Mouse (Mus musculus): Measurements from ENCODE around the gene Tecr. TPM values are rescaled to one million over a fixed set of nuclear protein-coding genes. Genes with fewer than 3 reads are reported as not detected.

Tecr gene
- polyA plus RNA-seq (2012; rRNA removed): 425 and 546 TPM in 2 replicates

GRCm38 (mm10) chr8:83607661-83608397 lies at the start of gene Tecr, which contains the start of gene Dnajb1:
TSS of gene Tecr (minus strand) at chr8:83607971.
TSS of gene Dnajb1 (plus strand) at chr8:83608193.

DNA sequence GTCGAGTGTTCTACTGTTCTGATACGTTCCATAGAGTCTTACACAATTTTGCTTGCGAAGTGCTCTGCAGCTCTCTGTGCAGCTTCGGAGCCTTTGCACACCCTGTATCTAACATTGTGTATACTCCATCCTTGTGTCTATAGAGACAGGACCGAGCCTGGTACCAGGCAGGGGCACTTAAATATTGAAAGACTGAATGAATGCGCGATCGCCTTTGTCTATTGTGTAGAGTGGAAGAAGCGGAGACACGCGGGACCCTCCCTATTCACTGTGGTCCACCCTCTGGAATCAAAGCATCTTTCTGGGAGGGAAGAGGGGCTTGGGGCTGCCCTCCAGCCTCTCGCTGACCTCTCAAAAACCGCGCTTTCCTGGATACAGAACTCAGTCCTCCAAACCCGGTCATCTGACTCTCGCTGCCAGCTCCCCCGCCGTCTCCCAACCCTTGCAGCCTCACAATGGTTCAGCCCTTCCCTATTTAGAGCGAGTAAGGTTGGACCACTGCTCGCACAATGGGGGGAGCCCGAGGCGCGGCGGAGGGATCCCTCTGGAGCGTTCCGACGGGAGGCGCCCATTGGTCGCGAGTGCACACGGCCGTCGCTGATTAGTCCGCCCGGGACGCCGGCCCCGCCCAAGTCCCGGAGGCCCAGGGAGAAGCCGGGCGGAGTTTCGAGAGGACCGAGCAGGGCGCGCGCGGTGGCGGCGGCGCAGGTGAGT lies 44.4 kb upstream of the Tecr start, which contains the start of gene Gipc1:
TSS of gene Gipc1 (plus strand) at position 648 of the 714 bp plus-strand sequence.

DNA sequence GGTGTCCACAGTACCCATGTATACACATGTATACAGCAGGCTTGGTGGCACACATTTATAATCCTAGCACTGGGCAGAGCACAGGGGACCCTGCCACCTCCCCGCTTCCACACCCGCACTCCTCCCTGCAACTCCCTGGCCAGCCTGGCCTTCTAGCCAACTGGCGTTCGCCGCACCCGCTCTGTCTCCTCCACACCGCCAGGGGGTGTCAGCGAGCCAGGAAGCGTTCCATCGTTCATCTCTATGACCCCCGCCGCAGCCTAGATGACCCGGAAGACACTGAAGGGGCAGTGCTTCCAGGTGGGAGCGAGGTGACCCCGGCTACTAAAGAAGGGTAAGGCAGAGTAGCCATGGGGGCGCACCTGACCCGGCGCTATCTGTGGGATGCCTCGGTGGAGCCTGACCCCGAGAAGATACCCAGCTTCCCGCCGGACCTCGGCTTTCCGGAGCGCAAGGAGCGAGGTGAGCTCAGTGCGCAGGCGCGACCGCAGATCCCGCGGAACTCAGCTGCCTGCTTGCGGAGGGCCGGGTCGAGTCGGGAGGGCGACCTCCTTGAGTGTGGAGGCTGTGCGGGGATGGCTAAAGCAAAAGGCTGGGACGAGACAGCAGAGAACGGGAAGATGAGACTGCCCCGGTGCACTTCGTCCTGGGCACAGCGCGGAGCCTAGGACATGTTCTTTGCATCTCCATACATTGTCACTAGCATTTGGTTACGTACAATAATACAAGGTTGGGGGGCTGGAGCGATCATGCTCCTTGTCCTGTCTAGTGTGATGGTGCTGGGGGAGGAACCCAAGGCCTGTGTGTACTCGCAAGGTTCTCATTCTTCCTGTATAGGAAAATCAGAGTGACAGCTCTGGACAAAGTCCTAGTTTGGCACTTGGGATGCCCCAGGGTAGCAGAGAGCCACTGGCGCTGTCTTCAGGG lies 41.0 kb downstream of the Tecr start, which contains the start of gene Ndufb7:
TSS of gene Ndufb7 (plus strand) at position 203 of the 927 bp plus-strand sequence.

DNA sequence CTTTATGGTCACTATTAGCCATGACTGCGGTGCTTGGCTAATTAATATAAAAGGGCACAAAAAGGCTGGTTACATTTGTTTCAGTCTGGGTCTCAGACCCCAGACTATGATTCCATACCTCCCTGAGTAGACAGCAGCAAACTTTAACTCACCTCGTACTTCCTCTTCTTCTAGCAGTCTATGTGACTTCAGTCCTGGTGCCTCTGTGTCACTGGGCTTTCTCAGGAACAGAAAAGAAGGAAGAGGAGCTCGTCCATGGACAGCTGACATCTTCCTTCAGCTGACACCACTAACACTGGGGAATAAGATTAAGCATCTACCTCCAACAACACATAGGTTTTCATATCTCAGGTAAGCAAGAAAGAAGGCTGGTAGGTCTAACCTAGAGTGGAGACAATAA lies 72.0 kb downstream of the Tecr start, which contains the start of gene Olfr370:
TSS of gene Olfr370 (plus strand) at position 45 of the 400 bp plus-strand sequence.

Other genes starting within 250 kb of the Tecr start
- gene Clgn, start 218.1 kb downstream of the Tecr start, polyA plus RNA-seq (2012; rRNA removed): 0.02 and 0.15 TPM in 2 replicates
- 1.2 and 1.4 TPM in 2 replicates for gene Scoc, start 149.6 kb downstream of the Tecr start, polyA plus RNA-seq (2012; rRNA removed)
- not detected in 2 replicates for gene Olfr370, start 72.2 kb downstream of the Tecr start, polyA plus RNA-seq (2012; rRNA removed)
- gene Ndufb7, start 41.3 kb downstream of the Tecr start, polyA plus RNA-seq (2012; rRNA removed): 413 and 526 TPM in 2 replicates
- gene Dnajb1, start 222 bp upstream of the Tecr start, polyA plus RNA-seq (2012; rRNA removed): 25.6 and 32.7 TPM in 2 replicates
- gene Gipc1, start 44.7 kb upstream of the Tecr start, polyA plus RNA-seq (2012; rRNA removed): 96.8 and 104 TPM in 2 replicates
- 18.4 and 21.8 TPM in 2 replicates for gene Ptger1, start 58.7 kb upstream of the Tecr start, polyA plus RNA-seq (2012; rRNA removed)
- 114 and 122 TPM in 2 replicates for gene Pkn1, start 91.2 kb upstream of the Tecr start, polyA plus RNA-seq (2012; rRNA removed)
- 42.3 and 45.4 TPM in 2 replicates for gene Ddx39, start 107.2 kb upstream of the Tecr start, polyA plus RNA-seq (2012; rRNA removed)
- gene Adgre5, start 133.4 kb upstream of the Tecr start, polyA plus RNA-seq (2012; rRNA removed): 69.7 and 76.2 TPM in 2 replicates